Mouse (Mus musculus): Measurements from ENCODE around the gene Zfp583. TPM values are rescaled to one million over a fixed set of nuclear protein-coding genes. Genes with fewer than 3 reads are reported as not detected.

Gene Zfp583
- total RNA-seq, 2 experiments from 2014 or later, result 10.2 to 12.0 TPM

DNA sequence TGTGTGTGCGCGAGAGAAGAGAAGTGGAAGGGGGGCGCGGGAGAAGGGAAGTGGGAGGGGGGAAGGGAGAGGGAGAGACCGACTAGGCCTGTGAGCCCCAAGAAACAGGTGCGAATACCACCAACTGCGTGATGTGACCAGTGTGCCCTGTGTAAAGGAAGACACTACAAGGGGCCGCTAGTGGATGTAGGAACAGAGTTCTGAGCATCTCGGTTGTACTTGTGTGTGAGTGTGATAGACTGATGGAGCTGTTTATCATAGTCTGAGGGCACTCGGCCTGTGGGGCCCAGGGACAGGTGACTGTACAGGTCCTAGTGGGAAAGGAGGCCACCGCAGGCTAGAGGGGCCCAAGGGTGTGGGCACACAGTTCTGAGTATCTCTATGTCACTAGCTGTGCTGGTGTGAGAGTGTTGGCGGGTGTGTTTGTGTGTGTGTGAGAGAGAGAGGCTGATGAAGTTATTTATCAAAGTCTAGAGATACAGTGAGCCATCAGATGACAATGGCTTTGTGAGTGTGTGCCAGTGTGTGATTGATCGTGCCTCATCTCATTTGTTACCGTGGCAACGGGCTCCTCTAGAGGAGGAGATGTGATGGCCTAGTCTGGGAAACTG, 44.1 kb downstream of the Zfp583 start:
- DNase-seq (ENCODE audit: extremely low spot score in 1 of 2, low spot score in 1 of 2), result peak in 1 of 2 experiments; percentile 20

DNA sequence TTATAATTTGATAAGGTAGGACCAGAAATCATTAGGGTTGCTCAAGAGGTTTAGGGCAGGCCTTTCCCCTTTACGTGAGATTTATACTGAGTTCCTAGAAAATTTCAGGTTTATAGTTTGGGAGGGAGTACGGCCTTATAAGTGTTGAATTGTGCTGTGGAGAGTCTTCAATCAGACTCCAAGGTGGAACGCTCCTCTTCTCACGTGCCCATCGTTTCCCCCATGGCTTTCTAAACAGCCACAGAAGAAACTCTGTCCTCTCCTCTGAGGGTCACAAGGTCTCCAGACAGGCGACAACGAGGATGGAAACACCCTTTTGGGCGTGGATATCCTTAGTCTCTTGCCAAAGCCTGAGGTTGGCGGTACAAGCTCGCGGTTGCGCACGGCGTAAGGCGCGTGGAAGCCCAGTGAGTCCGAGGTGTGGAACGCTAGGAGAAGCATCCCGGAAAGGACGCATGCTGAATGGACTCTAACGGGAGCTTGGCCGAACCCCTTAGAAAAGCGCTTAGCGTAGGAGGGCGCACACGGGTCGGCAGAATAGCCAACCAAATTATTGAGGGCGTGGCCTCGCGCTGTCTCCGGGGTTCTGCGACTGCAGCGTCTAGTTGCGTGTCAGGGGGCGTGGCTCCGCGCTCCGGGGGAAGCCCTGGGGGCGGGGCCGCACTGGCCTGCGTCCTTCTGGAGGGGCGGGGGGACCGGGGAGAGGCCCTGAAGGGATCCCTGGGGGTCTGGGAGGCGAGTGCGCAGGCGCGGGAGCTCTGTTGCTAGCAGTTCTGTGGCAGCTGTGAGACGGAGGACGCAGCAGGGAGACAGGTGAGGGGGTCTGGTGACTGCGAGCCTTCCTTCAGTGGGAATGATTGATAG, 45.0 kb downstream of the Zfp583 start, which contains the start of gene Zfp667:
Gene Zfp667, plus strand, starts transcription at position 738 of the 864 bp plus-strand sequence.
- DNase-seq (ENCODE audit: extremely low spot score in 1 of 2, low spot score in 1 of 2), result peak; percentile 95 to 97

DNA sequence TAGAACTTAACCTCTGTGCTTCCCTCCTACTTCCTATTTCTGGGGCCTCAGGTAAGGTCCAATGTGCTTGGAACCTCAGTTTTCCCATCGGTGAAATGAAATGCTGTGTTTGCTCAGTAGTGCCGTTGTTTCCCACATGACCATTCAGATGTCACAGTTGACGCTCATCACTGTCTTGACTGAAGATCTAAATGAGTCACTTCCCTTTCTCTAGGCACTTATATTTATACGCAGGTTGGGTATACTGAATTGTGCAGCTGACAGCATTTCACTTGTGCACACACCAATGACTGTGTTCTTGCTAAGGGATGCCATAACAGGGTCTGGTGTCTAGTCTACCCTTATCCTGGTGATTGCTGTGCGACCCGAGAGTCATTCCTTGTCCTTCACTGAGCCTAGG, 45.7 kb downstream of the Zfp583 start:
- no peak for DNase-seq (ENCODE audit: extremely low spot score in 1 of 2, low spot score in 1 of 2)

DNA sequence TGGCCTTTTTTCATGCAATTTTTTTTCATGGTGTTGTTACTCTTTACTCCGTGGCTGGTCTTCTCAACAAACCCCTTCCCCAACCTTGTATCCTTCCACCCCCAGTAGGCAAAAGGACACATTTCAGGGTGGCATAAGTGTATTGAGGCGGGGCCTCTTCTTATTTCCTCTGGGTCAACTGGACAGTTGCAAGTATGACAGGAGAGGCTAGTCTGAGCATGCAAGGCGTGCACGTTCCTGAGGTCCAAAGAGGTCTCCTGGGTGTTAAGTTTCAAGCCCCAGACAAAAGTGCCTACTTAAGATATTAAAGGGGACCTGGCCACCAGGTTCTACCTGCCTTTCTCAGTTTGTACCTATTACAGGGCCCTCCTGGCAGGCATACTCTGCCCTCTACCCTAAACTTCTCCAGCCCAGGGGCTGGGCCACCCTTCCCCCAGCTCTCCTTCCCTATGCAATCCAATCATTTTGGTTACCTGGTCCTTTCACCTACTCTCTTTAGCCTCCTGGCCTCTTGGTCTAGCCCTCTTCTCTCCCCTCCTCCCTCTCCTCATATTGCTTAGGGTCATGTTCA, 46.6 kb downstream of the Zfp583 start:
- DNase-seq (ENCODE audit: extremely low spot score in 1 of 2, low spot score in 1 of 2), result no peak

DNA sequence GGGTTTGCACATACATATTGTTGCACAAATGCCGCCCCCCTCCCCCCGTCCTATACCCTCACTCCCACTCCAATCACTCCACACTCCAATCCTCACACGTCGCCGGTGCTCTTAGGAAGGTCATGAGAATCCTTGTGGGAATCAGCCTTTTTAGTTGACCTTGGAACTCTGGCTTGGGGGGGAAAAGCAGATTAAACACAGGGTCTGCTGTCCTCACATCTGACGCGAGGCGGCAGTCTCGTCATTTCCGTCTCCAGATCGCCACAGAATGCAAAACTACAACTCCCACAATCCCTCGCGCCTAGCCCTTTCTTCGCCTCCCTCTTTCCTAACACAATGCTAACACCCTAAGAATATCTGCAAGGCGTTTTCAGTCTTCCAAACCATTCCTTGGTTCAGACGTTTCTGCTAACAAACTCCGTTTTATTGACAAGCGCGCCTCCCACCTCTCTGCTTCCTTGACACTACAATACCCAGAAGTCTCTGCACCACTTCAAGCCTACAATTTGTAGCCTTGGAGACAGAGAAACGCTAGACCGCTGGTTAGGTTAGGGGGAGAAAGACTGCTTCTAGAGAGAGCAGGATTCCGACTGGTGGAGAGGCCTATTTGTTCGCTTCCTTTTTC, 47.5 kb downstream of the Zfp583 start:
- DNase-seq (ENCODE audit: extremely low spot score in 1 of 2, low spot score in 1 of 2), result peak; percentile 57 to 69

DNA sequence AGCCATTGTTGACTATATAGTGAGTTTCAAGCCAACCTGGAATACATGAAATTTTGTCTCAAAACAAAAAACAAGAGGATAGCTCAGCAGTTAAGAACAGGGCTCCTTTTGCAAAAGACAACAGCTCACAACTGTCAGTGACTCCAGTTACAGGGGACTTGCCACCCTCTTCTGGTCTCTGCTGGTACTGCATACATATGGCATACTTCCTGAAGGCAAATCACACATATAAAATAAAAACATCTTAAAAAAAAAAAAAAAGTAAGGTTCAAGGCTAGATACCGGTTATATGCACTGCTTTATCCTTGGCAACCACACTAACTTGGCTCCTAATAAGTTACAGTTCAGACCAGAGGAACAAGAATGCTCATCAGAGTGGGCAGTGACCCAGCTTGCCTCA, 48.3 kb downstream of the Zfp583 start:
- peak; percentile 47 to 89 for DNase-seq (ENCODE audit: extremely low spot score in 1 of 2, low spot score in 1 of 2)

DNA sequence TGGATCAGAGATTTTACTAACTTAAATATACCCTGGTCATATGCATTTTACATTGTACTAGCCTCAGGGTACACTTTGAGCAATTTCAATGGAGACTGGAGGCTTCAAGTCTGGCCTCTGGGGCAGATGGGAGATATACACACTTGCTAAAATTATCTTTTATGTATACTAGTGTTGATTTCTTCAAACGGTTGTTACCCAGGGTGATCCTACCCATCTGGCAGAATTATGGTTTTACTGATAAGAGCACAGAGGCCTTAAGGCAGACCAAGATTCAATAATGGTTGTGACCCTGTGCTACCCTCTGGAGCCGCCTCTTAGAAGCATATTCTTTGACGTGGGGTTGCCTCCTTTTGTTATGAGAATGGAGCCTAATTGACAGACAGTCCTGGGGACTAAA, 53.2 kb downstream of the Zfp583 start:
- DNase-seq (ENCODE audit: extremely low spot score in 1 of 2, low spot score in 1 of 2), result no peak

DNA sequence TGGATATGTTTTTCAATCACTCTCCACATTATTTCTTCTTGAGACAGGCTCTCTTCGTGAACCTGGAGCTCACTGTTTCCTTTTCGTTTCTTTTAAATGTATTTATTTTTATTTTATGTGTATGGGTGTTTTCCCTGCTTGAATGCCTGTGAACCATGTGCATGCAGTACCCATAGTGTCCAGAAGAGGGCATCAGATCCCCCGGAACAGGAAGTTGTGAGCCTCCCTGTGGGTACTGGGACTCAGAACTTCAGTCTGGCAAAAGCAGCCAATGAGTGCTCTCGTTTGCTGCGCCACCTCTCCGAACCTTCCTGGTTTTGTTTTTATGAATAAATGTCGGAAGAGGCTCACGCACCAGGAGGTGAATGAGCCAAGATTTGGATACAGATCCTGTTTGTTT, 65.4 kb downstream of the Zfp583 start:
- no peak for DNase-seq (ENCODE audit: extremely low spot score in 1 of 2, low spot score in 1 of 2)

Other genes with a start within 250 kb of the Zfp583 start
- 10 to 100 TPM; 25.5 to 28.2 TPM for gene Zfp787, start 175.3 kb downstream of the Zfp583 start, total RNA-seq (2021)
- 10 to 100 TPM; 58.2 to 66.7 TPM for gene Zfp444, start 159.1 kb downstream of the Zfp583 start, total RNA-seq (2021)
- gene Galp, start 134.2 kb downstream of the Zfp583 start, total RNA-seq (2021), result not detected
- gene Zscan5b, start 109.0 kb downstream of the Zfp583 start, total RNA-seq (2021), result not detected
- gene Epp13, start 78.6 kb downstream of the Zfp583 start, total RNA-seq (2021), result not detected
- gene Zfp667, start 44.7 kb downstream of the Zfp583 start, total RNA-seq (2021), result 10 to 100 TPM; 16.5 to 17.6 TPM
- gene Gm3854, start 12.5 kb upstream of the Zfp583 start, total RNA-seq (2021), result 1 to 10 TPM; 5.8 to 6.7 TPM
- 1 to 10 TPM; 3.8 to 5.6 TPM for gene Zfp78, start 32.0 kb upstream of the Zfp583 start, total RNA-seq (2021)
- 1 to 10 TPM; 6.7 to 7.8 TPM for gene Zfp28, start 52.0 kb upstream of the Zfp583 start, total RNA-seq (2021)
- 10 to 100 TPM; 18.4 to 22.0 TPM for gene Smim17, start 67.4 kb upstream of the Zfp583 start, total RNA-seq (2021)
- gene Gm20715, start 79.0 kb upstream of the Zfp583 start, total RNA-seq (2021), result under 1 TPM; 0.15 to 0.23 TPM
- gene Olfr1344, start 107.4 kb upstream of the Zfp583 start, total RNA-seq (2021), result 1 to 10 TPM; 1.3 to 2.8 TPM
- not detected for gene Olfr1336, start 124.9 kb upstream of the Zfp583 start, total RNA-seq (2021)
- gene Olfr1346, start 135.8 kb upstream of the Zfp583 start, total RNA-seq (2021), result not detected
- not detected for gene Olfr5, start 155.7 kb upstream of the Zfp583 start, total RNA-seq (2021)
- not detected for gene Olfr1347, start 168.5 kb upstream of the Zfp583 start, total RNA-seq (2021)
- not detected for gene Olfr1348, start 177.5 kb upstream of the Zfp583 start, total RNA-seq (2021)
- not detected for gene Olfr1349, start 191.7 kb upstream of the Zfp583 start, total RNA-seq (2021)
- not detected for gene Olfr1350, start 233.6 kb upstream of the Zfp583 start, total RNA-seq (2021)